Mouse (Mus musculus) ES-Bruce4 (cell line): ENCODE results near the gene Zfp82. TPM values are rescaled to one million over a fixed set of nuclear protein-coding genes. Genes with fewer than 3 reads are reported as not detected.

ENCODE experiments used
- H3K27ac ChIP-seq: 2 replicates; pipeline ENCODE4 v1.5.1; 2012; ENCODE audit warnings: low read length, inconsistent platforms; ENCODE audit not compliant: insufficient read depth
- H3K27me3 ChIP-seq: 2 replicates; pipeline ENCODE4 v1.6.1; 2012; ENCODE audit warnings: mild to moderate bottlenecking, low read length, inconsistent platforms; ENCODE audit not compliant: control insufficient read depth, poor library complexity, insufficient read depth, severe bottlenecking
- H3K36me3 ChIP-seq: 2 replicates; pipeline ENCODE4 v1.6.1; 2012; ENCODE audit warnings: inconsistent platforms, mild to moderate bottlenecking, low read length, moderate library complexity; ENCODE audit not compliant: control insufficient read depth, poor library complexity, insufficient read depth, severe bottlenecking
- H3K4me1 ChIP-seq: one replicate; pipeline ENCODE4 v1.8.1; 2011; ENCODE audit warnings: low read length; ENCODE audit not compliant: control insufficient read depth, insufficient read depth
- H3K4me3 ChIP-seq: 2 replicates; pipeline ENCODE4 v1.5.1; 2011; ENCODE audit warnings: low read depth, mild to moderate bottlenecking, low read length
- H3K9ac ChIP-seq: 2 replicates; pipeline ENCODE4 v1.6.1; 2012; ENCODE audit warnings: low read depth, mild to moderate bottlenecking, inconsistent platforms; ENCODE audit not compliant: poor library complexity, severe bottlenecking
- H3K9me3 ChIP-seq: replicated peaks from 2 replicates; pipeline ENCODE4 v1.6.1; 2012; ENCODE audit warnings: mild to moderate bottlenecking, low read length, inconsistent platforms; ENCODE audit not compliant: control insufficient read depth, poor library complexity, insufficient read depth, severe bottlenecking
- CTCF ChIP-seq: IDR thresholded peaks from one replicate; pipeline ENCODE4 v1.8.1; 2011; ENCODE audit warnings: low read depth, low read length
- EP300 ChIP-seq: IDR thresholded peaks from 2 replicates; pipeline ENCODE4 v1.6.1; 2011; ENCODE audit warnings: low read depth, low read length; ENCODE audit not compliant: insufficient read depth
- POLR2A ChIP-seq: IDR thresholded peaks from one replicate; pipeline ENCODE4 v1.8.1; 2011; ENCODE audit warnings: low read length; ENCODE audit not compliant: insufficient read depth
- polyA plus RNA-seq: library from polyadenylated mRNA; stranded (reverse); fragments of >200 nt; gene quantifications from 2 replicates; pipeline ENCODE4 v1.2.4, GENCODE M21; 2011; ENCODE audit warnings: low read depth; ENCODE audit not compliant: missing spikeins, insufficient read depth, insufficient read length

Zfp82 gene
- polyA plus RNA-seq, 1 experiment, result 13.4 TPM

GRCm38 (mm10) chr7:30090970-30091585, 18.4 kb upstream of the Zfp82 start:
- Histone ChIP-seq H3K9me3 (no peaks in the 10 kb centered on the region), H3K27ac (peak overlapping the region; percentile 93), H3K27me3 (no peaks in the 10 kb centered on the region), H3K36me3 (peaks cover 9% of the 10 kb centered on the region), H3K9ac (peak overlapping the region; percentile 48), H3K4me3 (peak overlapping the region; percentile 64), H3K4me1 (peaks cover 3% of the 10 kb centered on the region)
- no peak for TF ChIP-seq POLR2A
- TF ChIP-seq EP300, result no peak
- no peak for TF ChIP-seq CTCF

- H3K4me1 ChIP-seq, result peaks cover 3% of the 10 kb centered on the region
Observed at GRCm38 (mm10) chr7:30090092-30090969, 17.6 kb upstream of the Zfp82 start, which contains the start of the genes Gm26920 and Zfp566. TSS of gene Gm26920 (minus strand) at chr7:30090410. TSS of gene Zfp566 (minus strand) at chr7:30090527.

GRCm38 (mm10) chr7:30089405-30089804, 16.7 kb upstream of the Zfp82 start:
- H3K9me3 ChIP-seq, result no peaks in the 10 kb centered on the region
- H3K9ac ChIP-seq, result peak overlapping the region; percentile 38
- TF ChIP-seq EP300 (no peak), CTCF (no peak), POLR2A (no peak)
- peaks cover 21% of the 10 kb centered on the region for H3K36me3 ChIP-seq
- H3K27me3 ChIP-seq, result no peaks in the 10 kb centered on the region
- H3K27ac ChIP-seq, result no peak overlapping the region
- peak overlapping the region; percentile 68 for H3K4me3 ChIP-seq
- peaks cover 3% of the 10 kb centered on the region for H3K4me1 ChIP-seq

More at GRCm38 (mm10) chr7:30090092-30090969, 17.6 kb upstream of the Zfp82 start, which contains the start of the genes Gm26920 and Zfp566:
- Histone ChIP-seq H3K9ac (peak within 1 kb of the TSS; percentile 48), H3K27me3 (no peaks in the 10 kb centered on the region), H3K27ac (peak within 1 kb of the TSS; percentile 93), H3K4me3 (peak within 1 kb of the TSS; percentile 85), H3K9me3 (no peaks in the 10 kb centered on the region), H3K36me3 (peaks cover 12% of the 10 kb centered on the region)
- no peak for TF ChIP-seq EP300
- TF ChIP-seq CTCF, result no peak
- no peak for TF ChIP-seq POLR2A

GRCm38 (mm10) chr7:30086524-30086923, 13.8 kb upstream of the Zfp82 start:
- no peak for TF ChIP-seq CTCF
- no peak for TF ChIP-seq EP300
- no peak for TF ChIP-seq POLR2A
- peaks cover 26% of the 10 kb centered on the region for H3K36me3 ChIP-seq
- peaks cover 3% of the 10 kb centered on the region for H3K4me1 ChIP-seq
- no peak overlapping the region for H3K4me3 ChIP-seq
- no peaks in the 10 kb centered on the region for H3K27me3 ChIP-seq
- H3K9me3 ChIP-seq, result no peaks in the 10 kb centered on the region
- H3K27ac ChIP-seq, result 0 out of 2 replicates have a peak overlapping the region, but pooled peaks have one; percentile 13
- H3K9ac ChIP-seq, result no peak overlapping the region

GRCm38 (mm10) chr7:30064622-30065021, 8.1 kb downstream of the Zfp82 start:
- Histone ChIP-seq H3K9me3 (no peaks in the 10 kb centered on the region), H3K36me3 (no peaks in the 10 kb centered on the region; the same call in 1 of the 2 replicates), H3K4me3 (no peak overlapping the region), H3K27ac (no peak overlapping the region), H3K27me3 (no peaks in the 10 kb centered on the region), H3K4me1 (no peaks in the 10 kb centered on the region), H3K9ac (no peak overlapping the region)
- TF ChIP-seq CTCF (peak; percentile 50), EP300 (no peak), POLR2A (no peak)
